Mouse (Mus musculus): ENCODE measurements around the gene Mapk1ip1l.

DNA sequence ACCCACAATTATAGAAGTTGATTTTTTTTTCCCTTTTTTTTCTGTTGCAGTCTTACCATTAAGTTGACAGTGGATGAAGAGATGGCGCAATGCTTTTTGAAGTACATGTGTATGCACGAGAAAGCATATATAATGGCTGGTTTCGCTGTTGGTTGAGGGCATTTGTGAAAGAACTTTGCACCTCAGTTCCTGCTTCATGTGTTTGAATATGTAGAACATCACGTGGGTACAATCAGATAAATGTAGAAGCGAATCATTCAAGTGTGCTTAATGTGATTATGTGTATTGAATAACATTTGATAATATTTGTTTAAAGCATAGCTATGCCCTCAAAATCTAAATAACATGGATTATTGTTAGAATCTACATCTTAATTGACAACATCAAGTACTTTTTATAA is 21.3 kb downstream of the Mapk1ip1l start:
- TF ChIP-seq CTCF (conservative IDR thresholded peaks at IDR 0.05; ENCODE audit: insufficient read depth, insufficient read length, low read depth, low read length) (no peak), POLR2A (IDR thresholded peaks at IDR 0.05; ENCODE audit: low read depth, low read length) (no peak)
